8 mouse cellular contexts compared by ENCODE assay signal in the genomic region with DNA sequence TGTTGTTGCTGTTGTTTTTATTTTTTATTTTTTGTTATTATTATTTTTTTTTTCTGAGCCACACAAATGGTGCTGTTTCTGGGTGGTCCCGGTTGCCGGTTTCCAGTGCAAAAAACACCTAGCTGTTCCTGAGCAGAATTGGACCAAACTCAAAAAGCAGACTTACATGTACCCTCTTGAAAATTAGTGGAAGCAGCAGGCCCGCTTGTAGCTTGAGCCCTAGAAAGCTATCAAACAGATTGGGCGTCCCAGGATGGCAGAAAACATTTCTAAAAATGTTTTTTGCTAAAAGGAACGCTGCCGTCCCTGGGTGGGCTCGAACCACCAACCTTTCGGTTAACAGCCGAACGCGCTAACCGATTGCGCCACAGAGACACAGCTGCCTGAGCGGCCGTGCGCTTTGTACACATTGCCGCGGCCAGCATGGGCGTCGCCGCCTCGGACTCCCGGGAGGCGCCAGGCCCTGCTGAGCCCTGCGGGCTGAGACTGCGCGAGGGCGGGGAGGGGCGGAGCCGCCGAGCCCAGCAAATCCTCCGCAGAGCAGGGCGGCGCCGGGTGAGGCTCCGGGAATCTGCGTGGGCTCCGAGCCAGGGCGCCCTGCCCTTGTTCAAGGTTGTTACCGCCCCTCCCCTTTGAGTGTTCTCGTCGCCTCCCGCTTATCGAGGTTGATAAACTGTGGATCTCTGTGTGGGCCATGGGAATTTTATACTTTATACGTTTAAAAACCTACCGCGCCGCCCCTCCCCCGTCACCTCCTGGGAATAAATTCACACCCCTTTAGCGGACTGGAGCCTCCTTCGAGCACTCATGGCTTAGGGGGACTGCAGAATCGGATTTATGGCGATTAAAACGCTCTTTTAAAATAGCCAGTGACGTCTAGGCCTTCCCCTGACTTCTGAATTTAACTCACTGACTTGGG. TPM values are rescaled to one million over a fixed set of nuclear protein-coding genes. Genes with fewer than 3 reads are reported as not detected.
DNase-seq lines count a peak whose midpoint lies in the region; ATAC-seq lines count a peak whose summit lies in the region.

No protein-coding gene starts in this region.

- H3K4me1 ChIP-seq in forebrain, embryonic 14.5 days (ENCODE audit: control insufficient read depth, insufficient read depth, low read length): peaks cover 7% of the 10 kb centered on the region
- H3K4me1 ChIP-seq in neural tube, embryonic 15.5 days: peaks cover 22% of the 10 kb centered on the region

- H3K9ac ChIP-seq in forebrain, embryonic 14.5 days (ENCODE audit: low read length): peak overlapping the region; percentile 63
- peak overlapping the region; percentile 52 for H3K9ac ChIP-seq in neural tube, embryonic 15.5 days (replicated peaks)

- peak overlapping the region; percentile 40 for H3K4me3 ChIP-seq in forebrain, embryonic 14.5 days (ENCODE audit: low read depth, low read length)
- H3K4me3 ChIP-seq in neural tube, embryonic 15.5 days (replicated peaks): peak overlapping the region; percentile 45

- H3K36me3 ChIP-seq in forebrain, embryonic 14.5 days (ENCODE audit: control insufficient read depth, insufficient read depth, low read length): no peaks in the 10 kb centered on the region
- H3K36me3 ChIP-seq in neural tube, embryonic 15.5 days: no peaks in the 10 kb centered on the region

- H3K4me2 ChIP-seq in forebrain, embryonic 14.5 days (ENCODE audit: low read length): peak overlapping the region; percentile 46
- peak overlapping the region; percentile 57 for H3K4me2 ChIP-seq in neural tube, embryonic 15.5 days

- H3K27me3 ChIP-seq in forebrain, embryonic 14.5 days (replicated peaks; ENCODE audit: control insufficient read depth, insufficient read depth, low read length): no peaks in the 10 kb centered on the region
- H3K27me3 ChIP-seq in neural tube, embryonic 15.5 days (replicated peaks): no peaks in the 10 kb centered on the region

- peak overlapping the region; percentile 89 for H3K27ac ChIP-seq in forebrain, embryonic 14.5 days (ENCODE audit: low read depth, low read length)
- peak overlapping the region; percentile 85 for H3K27ac ChIP-seq in neural tube, embryonic 15.5 days (replicated peaks)

- H3K9me3 ChIP-seq in forebrain, embryonic 14.5 days (replicated peaks; ENCODE audit: control insufficient read depth, low read length): no peaks in the 10 kb centered on the region; the same call in 1 of the 2 replicates
- no peaks in the 10 kb centered on the region for H3K9me3 ChIP-seq in neural tube, embryonic 15.5 days (replicated peaks)

- peak; percentile 99 for ATAC-seq in forebrain, embryonic 14.5 days
- ATAC-seq in neural tube, embryonic 15.5 days (ENCODE audit: low FRiP score): peak; percentile 96

- WGBS in forebrain, embryonic 14.5 days: 2% methylated on average over 55 of the region's 55 CpGs
- WGBS in neural tube, embryonic 15.5 days: 3% methylated on average over 54 of the region's 55 CpGs

- intact Hi-C loops in heart, postnatal 14 days (cut with DNase I): loop anchor here (2.0 kb wide), 1 partner anchor 44 kb away; a partner anchor contains a TSS

- peak; percentile 97 for DNase-seq in ES-CJ7 (ENCODE audit: low read depth, low spot score)
- peak; percentile 89 for DNase-seq in cerebellum, adult 11 months
- peak; percentile 97 for DNase-seq in forebrain, embryonic 14.5 days (ENCODE audit: low spot score)
- peak; percentile 100 for DNase-seq in heart, postnatal 14 days
- peak; percentile 97 for DNase-seq in layer of hippocampus, adult 11-12 months (ENCODE audit: low spot score)
- peak; percentile 98 to 99 for DNase-seq in lung, adult 18-20 months
- DNase-seq in testis, postnatal 14 days (ENCODE audit: low spot score): peak; percentile 96

RNA-seq across cellular contexts. Expression of a gene that starts 35.6 kb away (rescaled TPM):
- 8.6 and 12.7 TPM in 2 replicates for polyA plus RNA-seq in forebrain, embryonic 14.5 days (2014; fragmentation: Nextera tagmentation; extraction: Ambion mirVana)
- 10 to 100 TPM; 13.2 to 16.8 TPM for total RNA-seq in heart, postnatal 14 days (2021)
- 12.0 and 17.4 TPM in 2 replicates for polyA plus RNA-seq in neural tube, embryonic 15.5 days (2015; fragmentation: Nextera tagmentation; extraction: Ambion mirVana)

RNA-seq across cellular contexts. Expression of a gene that starts 44.7 kb away (rescaled TPM):
- polyA plus RNA-seq in forebrain, embryonic 14.5 days (2014; fragmentation: Nextera tagmentation; extraction: Ambion mirVana): 1,219 and 1,258 TPM in 2 replicates
- total RNA-seq in heart, postnatal 14 days (2021): 100 to 1,000 TPM; 119 to 130 TPM
- 674 and 837 TPM in 2 replicates for polyA plus RNA-seq in neural tube, embryonic 15.5 days (2015; fragmentation: Nextera tagmentation; extraction: Ambion mirVana)

RNA-seq across cellular contexts. Expression of a gene that starts 44.8 kb away (rescaled TPM):
- 57.5 and 59.9 TPM in 2 replicates for polyA plus RNA-seq in forebrain, embryonic 14.5 days (2014; fragmentation: Nextera tagmentation; extraction: Ambion mirVana)
- total RNA-seq in heart, postnatal 14 days (2021): 10 to 100 TPM; 17.6 to 19.6 TPM
- polyA plus RNA-seq in neural tube, embryonic 15.5 days (2015; fragmentation: Nextera tagmentation; extraction: Ambion mirVana): 56.1 and 57.1 TPM in 2 replicates

Comparison
In these comparisons a context has a peak if more than half of its experiments do, and no peak if none do; other contexts are left out.
1. Peak in every context shown above with its lines: DNase-seq, ATAC-seq, H3K4me3 ChIP-seq and H3K27ac ChIP-seq.